Mouse (Mus musculus): Measurements from ENCODE around the gene Tecpr2. TPM values are rescaled to one million over a fixed set of nuclear protein-coding genes. Genes with fewer than 3 reads are reported as not detected.
"Not testable (repeated sequence)": the region's sequence is repeated elsewhere in the genome, so short reads cannot be mapped to it uniquely, and the experiment has no call there.

Tecpr2 gene
- polyA plus RNA-seq, 1 experiment from 2014 or later, result 6.2 TPM

- Histone ChIP-seq H3K36me3 (peaks cover 9% of the 10 kb centered on the region), H3K27ac (no peak overlapping the region), H3K9ac (replicated peaks) (peak overlapping the region; percentile 88), H3K27me3 (peaks cover 25% of the 10 kb centered on the region), H3K9me3 (no peaks in the 10 kb centered on the region), H3K4me3 (replicated peaks) (peak overlapping the region; percentile 89), H3K4me1 (replicated peaks) (peaks cover 21% of the 10 kb centered on the region), H3K4me2 (replicated peaks) (peak overlapping the region; percentile 75)
- WGBS, result 17% methylated on average over 9 of the region's 9 CpGs
- ATAC-seq, result peak; percentile 15; the same call in 1 of the 2 replicates
Observed at GRCm38 (mm10) chr12:110850929-110851256, 38.2 kb upstream of the Tecpr2 start.

DNA sequence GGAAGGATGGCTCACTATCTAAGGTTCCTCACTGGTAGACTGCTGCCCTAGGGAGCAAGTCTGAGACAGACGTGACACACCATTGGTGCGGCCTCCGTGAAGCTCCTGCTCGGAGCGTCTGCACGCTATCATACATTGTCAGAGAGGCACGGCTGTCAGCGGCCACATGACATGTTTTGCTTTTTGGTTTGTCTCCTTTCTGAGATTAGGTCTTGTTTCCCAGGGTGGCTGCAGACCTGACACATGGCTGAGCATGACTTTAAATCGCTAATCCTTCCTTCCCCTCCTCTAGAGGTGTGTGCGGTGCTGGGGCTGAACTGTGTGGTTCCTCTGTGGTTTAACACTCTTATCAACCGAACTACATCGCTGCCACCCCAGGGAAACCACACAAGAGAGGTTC, 37.6 kb upstream of the Tecpr2 start:
- no peak overlapping the region for H3K27ac ChIP-seq
- no peak overlapping the region for H3K9ac ChIP-seq (replicated peaks)
- ATAC-seq, result no peak
- H3K36me3 ChIP-seq, result peaks cover 13% of the 10 kb centered on the region
- H3K4me2 ChIP-seq (replicated peaks), result peak overlapping the region; percentile 75; the same call in 1 of the 2 replicates
- H3K27me3 ChIP-seq, result peaks cover 20% of the 10 kb centered on the region
- no peaks in the 10 kb centered on the region for H3K9me3 ChIP-seq
- H3K4me3 ChIP-seq (replicated peaks), result no peak overlapping the region
- peaks cover 16% of the 10 kb centered on the region for H3K4me1 ChIP-seq (replicated peaks)
- 82% methylated on average over 12 of the region's 12 CpGs for whole genome bisulfite sequencing

DNA sequence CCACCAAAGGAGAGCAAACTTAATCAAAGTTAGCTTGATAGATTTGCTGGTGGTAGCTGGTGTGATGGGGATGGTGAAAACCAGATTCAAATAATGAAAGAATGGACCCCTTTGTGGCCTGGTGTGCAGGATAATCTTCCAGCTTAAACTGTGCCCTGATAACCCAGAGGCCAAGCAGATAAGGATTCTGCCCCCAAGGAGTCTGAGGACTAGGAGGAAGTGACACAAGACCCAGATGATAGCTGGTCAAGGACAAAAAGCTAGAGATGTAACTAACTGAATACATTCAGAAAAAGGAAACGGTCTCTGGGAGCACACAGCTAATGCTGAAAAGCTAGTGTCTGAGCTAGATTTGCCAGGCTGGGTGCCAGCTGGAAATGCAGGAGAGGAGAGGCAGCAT, 37.1 kb upstream of the Tecpr2 start:
- Histone ChIP-seq H3K4me2 (replicated peaks) (no peak overlapping the region), H3K27me3 (peaks cover 15% of the 10 kb centered on the region), H3K9me3 (no peaks in the 10 kb centered on the region), H3K9ac (replicated peaks) (no peak overlapping the region), H3K4me3 (replicated peaks) (no peak overlapping the region), H3K36me3 (peaks cover 13% of the 10 kb centered on the region), H3K4me1 (replicated peaks) (peaks cover 15% of the 10 kb centered on the region), H3K27ac (no peak overlapping the region)
- 90% methylated on average over 1 of the region's 1 CpGs for WGBS
- ATAC-seq, result no peak

GRCm38 (mm10) chr12:110854786-110855737, 34.0 kb upstream of the Tecpr2 start:
- Histone ChIP-seq H3K4me2 (replicated peaks) (no peak overlapping the region), H3K9ac (replicated peaks) (no peak overlapping the region), H3K36me3 (peaks cover 21% of the 10 kb centered on the region), H3K27ac (no peak overlapping the region), H3K9me3 (no peaks in the 10 kb centered on the region), H3K4me3 (replicated peaks) (no peak overlapping the region), H3K27me3 (no peaks in the 10 kb centered on the region; the same call in 1 of the 2 replicates), H3K4me1 (replicated peaks) (peaks cover 12% of the 10 kb centered on the region)
- no peak for ATAC-seq
- 89% methylated on average over 32 of the region's 32 CpGs for WGBS

- Histone ChIP-seq H3K27ac (no peak overlapping the region), H3K27me3 (no peaks in the 10 kb centered on the region), H3K4me3 (replicated peaks) (no peak overlapping the region), H3K4me1 (replicated peaks) (peaks cover 7% of the 10 kb centered on the region; the same call in 1 of the 2 replicates), H3K36me3 (peaks cover 23% of the 10 kb centered on the region), H3K9ac (replicated peaks) (no peak overlapping the region), H3K4me2 (replicated peaks) (no peak overlapping the region), H3K9me3 (no peaks in the 10 kb centered on the region)
- no peak for ATAC-seq
- 91% methylated on average over 7 of the region's 7 CpGs for WGBS
Observed at GRCm38 (mm10) chr12:110857196-110857595, 31.9 kb upstream of the Tecpr2 start.

DNA sequence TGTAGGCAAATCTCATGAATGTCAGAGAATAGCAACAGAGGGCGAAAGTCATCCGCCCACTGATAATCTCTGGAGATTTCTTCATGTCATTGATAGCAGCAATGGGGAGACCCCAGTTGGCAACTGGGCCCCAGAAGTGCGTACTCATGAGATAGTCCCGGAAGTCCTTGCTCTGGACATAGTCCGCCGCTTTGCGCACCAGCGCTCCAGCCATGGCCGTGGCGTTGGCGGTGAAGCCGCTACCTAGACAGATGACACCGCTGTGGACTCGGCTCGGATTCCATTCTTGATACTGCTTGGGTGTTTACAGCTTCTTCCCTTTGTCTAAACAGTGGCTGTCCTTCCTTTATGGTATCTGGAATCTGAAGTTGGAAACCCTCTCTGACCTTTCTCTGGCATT, 30.4 kb upstream of the Tecpr2 start:
- not testable (repeated sequence) for H3K4me1 ChIP-seq (replicated peaks); H3K9me3 ChIP-seq; H3K9ac ChIP-seq (replicated peaks); H3K4me3 ChIP-seq (replicated peaks); H3K27me3 ChIP-seq; H3K4me2 ChIP-seq (replicated peaks); H3K27ac ChIP-seq; ATAC-seq
- WGBS, result 97% methylated on average over 15 of the region's 15 CpGs
- peaks cover 26% of the 10 kb centered on the region for H3K36me3 ChIP-seq

DNA sequence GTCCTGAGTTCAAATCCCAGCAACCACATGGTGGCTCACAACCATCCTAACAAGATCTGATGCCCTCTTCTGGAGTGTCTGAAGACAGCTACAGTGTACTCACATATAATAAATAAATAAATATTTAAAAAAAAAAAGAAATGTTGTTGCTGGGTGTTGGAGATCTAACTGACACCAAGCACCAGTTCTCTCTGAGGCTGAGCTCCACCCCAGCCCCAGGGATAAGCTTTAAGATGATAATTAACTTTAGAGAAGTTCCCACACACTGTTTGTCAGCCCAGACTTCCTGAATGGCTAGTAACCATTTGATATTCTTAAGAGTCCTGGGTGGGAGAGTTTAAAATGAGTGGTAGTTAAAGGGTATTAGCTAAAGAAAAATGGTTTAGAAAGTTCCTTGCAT, 28.8 kb upstream of the Tecpr2 start:
- Histone ChIP-seq H3K4me2 (replicated peaks) (no peak overlapping the region), H3K27ac (no peak overlapping the region), H3K4me3 (replicated peaks) (no peak overlapping the region), H3K36me3 (peaks cover 30% of the 10 kb centered on the region), H3K9ac (replicated peaks) (no peak overlapping the region), H3K27me3 (no peaks in the 10 kb centered on the region), H3K9me3 (no peaks in the 10 kb centered on the region), H3K4me1 (replicated peaks) (peaks cover 7% of the 10 kb centered on the region; the same call in 1 of the 2 replicates)
- ATAC-seq, result no peak

- Histone ChIP-seq H3K4me3 (replicated peaks) (no peak overlapping the region), H3K4me2 (replicated peaks) (no peak overlapping the region), H3K36me3 (peaks cover 21% of the 10 kb centered on the region), H3K27me3 (no peaks in the 10 kb centered on the region), H3K9me3 (no peaks in the 10 kb centered on the region), H3K4me1 (replicated peaks) (peaks cover 7% of the 10 kb centered on the region; the same call in 1 of the 2 replicates), H3K9ac (replicated peaks) (no peak overlapping the region), H3K27ac (peak overlapping the region; percentile 49; the same call in 1 of the 2 replicates)
- ATAC-seq, result peak; percentile 53
- WGBS, result 42% methylated on average over 7 of the region's 7 CpGs
Observed at GRCm38 (mm10) chr12:110861256-110861655, 27.8 kb upstream of the Tecpr2 start.

GRCm38 (mm10) chr12:110864008-110864407, 25.1 kb upstream of the Tecpr2 start:
- Histone ChIP-seq H3K36me3 (peaks cover 36% of the 10 kb centered on the region), H3K27me3 (no peaks in the 10 kb centered on the region), H3K4me3 (replicated peaks) (no peak overlapping the region), H3K9ac (replicated peaks) (no peak overlapping the region), H3K4me1 (replicated peaks) (peaks cover 7% of the 10 kb centered on the region; the same call in 1 of the 2 replicates), H3K4me2 (replicated peaks) (no peak overlapping the region), H3K27ac (no peak overlapping the region), H3K9me3 (no peaks in the 10 kb centered on the region)
- ATAC-seq, result no peak
- 93% methylated on average over 6 of the region's 6 CpGs for WGBS

- Histone ChIP-seq H3K27ac (no peak overlapping the region), H3K9me3 (no peaks in the 10 kb centered on the region), H3K9ac (replicated peaks) (0 out of 2 replicates have a peak overlapping the region, but pooled peaks have one; percentile 6), H3K36me3 (peaks cover 45% of the 10 kb centered on the region), H3K4me2 (replicated peaks) (no peak overlapping the region), H3K27me3 (no peaks in the 10 kb centered on the region), H3K4me3 (replicated peaks) (no peak overlapping the region), H3K4me1 (replicated peaks) (peaks cover 7% of the 10 kb centered on the region; the same call in 1 of the 2 replicates)
- WGBS, result 20% methylated on average over 5 of the region's 6 CpGs
- no peak for ATAC-seq
Observed at GRCm38 (mm10) chr12:110865571-110865970, 23.5 kb upstream of the Tecpr2 start.

- Histone ChIP-seq H3K36me3 (peaks cover 49% of the 10 kb centered on the region), H3K4me3 (replicated peaks) (no peak overlapping the region), H3K27ac (no peak overlapping the region), H3K9ac (replicated peaks) (0 out of 2 replicates have a peak overlapping the region, but pooled peaks have one; percentile 6), H3K4me1 (replicated peaks) (peaks cover 4% of the 10 kb centered on the region; the same call in 1 of the 2 replicates), H3K27me3 (no peaks in the 10 kb centered on the region), H3K4me2 (replicated peaks) (no peak overlapping the region), H3K9me3 (no peaks in the 10 kb centered on the region)
- ATAC-seq, result no peak
- WGBS, result 67% methylated on average over 10 of the region's 10 CpGs
Observed at GRCm38 (mm10) chr12:110865989-110866388, 23.1 kb upstream of the Tecpr2 start.

- Histone ChIP-seq H3K9me3 (no peaks in the 10 kb centered on the region), H3K27me3 (no peaks in the 10 kb centered on the region), H3K4me3 (replicated peaks) (no peak overlapping the region), H3K9ac (replicated peaks) (no peak overlapping the region), H3K4me1 (replicated peaks) (no peaks in the 10 kb centered on the region), H3K27ac (no peak overlapping the region), H3K36me3 (peaks cover 76% of the 10 kb centered on the region), H3K4me2 (replicated peaks) (no peak overlapping the region)
- ATAC-seq, result no peak
- 93% methylated on average over 4 of the region's 4 CpGs for WGBS
Observed at GRCm38 (mm10) chr12:110870107-110870506, 19.0 kb upstream of the Tecpr2 start.
